Mouse (Mus musculus) bone marrow, adult 2 months (tissue): ENCODE results near the gene Foxb1.

Experiments used
- CTCF ChIP-seq: fragments of 200-500 bp; IDR thresholded peaks from 2 replicates; pipeline ENCODE4 v1.5.1; 2011; ENCODE audit warnings: low read length, control low read depth; ENCODE audit not compliant: control insufficient read depth, insufficient read depth
- POLR2A ChIP-seq: fragments of 200-500 bp; IDR thresholded peaks from 2 replicates; pipeline ENCODE4 v1.6.1; 2011; ENCODE audit warnings: low read depth, mild to moderate bottlenecking, control low read depth, low read length, borderline replicate concordance; ENCODE audit not compliant: control insufficient read depth

- TF ChIP-seq CTCF (no peak), POLR2A (no peak)
These were observed 1.5 kb upstream of the Foxb1 start for GRCm38 (mm10) chr9:69762221-69762620.
